Mouse (Mus musculus) telencephalon, adult 2 months (tissue): ENCODE measurements at regions not wholly inside any gene's neighbourhood (a gene's known extent, or its start where the extent isn't known, plus 50 kb on each side); places are given as distances from the start of the nearest gene placed in this dataset.
"Not testable (repeated sequence)": the region's sequence is repeated elsewhere in the genome, so short reads cannot be mapped to it uniquely, and the experiment has no call there.

ENCODE experiments used
- DNase-seq: peaks from one replicate; pipeline ENCODE4 v3.0.0-alpha.2; 2011; ENCODE audit warnings: low read depth, low spot score

DNA sequence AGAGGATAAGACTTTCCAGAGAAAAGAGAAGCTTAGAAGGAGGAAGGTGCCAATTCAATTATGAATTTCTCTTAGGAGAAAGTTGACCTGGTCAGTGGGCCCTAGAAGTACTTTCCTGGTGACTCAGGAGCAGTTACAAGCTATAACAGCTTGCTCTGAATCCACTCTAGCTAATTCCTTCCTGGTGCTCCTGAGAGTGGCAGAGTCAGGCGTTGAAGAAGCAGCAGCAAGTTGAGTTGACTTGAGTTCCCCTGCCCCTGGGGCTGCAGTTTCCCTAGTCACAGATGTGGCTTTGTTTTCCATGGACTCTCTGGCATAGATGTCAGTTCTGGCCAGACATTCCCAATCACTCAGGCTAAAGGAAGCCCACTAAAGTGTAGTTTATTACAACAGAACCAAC is 85.9 kb downstream of the Osr1 start:
- DNase-seq: no peak

DNA sequence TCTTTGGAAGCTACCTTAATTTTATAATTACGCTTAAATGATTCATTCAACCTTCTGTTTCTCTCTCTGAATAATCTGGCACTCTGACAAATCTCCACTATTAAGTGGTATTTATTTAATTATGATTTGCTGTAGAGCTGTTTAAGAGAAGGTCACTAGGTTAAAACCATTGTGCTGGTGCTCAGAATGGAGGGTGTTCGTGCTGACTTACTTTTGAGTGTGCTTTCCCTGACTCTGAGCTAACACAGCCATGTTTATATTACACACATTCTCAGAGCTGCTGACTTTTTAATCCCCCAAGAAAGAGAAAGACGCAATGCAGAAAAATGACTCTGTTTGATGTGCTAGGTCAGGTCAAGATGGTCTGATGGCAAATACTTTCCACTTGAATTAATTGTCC is 86.4 kb downstream of the Osr1 start:
- no peak for DNase-seq

DNA sequence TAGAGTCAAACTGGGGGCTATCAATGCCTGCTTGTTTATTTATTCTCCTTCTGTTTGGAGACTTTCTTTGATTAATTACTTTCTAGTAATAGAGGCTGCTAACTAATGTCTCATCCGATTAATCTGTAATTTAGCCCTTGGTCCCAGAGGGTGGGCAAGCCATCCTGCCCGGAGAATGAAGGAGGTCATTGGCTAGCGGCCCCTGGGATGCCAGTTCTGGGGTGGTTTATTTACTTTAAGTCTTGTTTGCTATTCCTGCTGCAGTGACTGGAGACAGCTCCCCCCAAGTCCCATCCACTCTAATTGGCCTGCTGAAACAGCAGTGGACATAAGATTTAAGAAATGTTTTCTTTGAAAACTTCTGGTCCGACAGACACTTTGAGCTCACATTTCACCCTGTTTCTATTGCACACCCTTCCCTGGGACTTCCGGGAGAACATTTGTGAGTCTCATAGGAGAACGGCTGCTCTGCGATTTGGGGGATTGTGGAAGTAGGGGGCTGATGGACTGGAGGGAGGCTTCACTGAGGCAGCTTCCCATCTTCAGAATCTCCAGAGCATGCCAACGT is 87.4 kb downstream of the Osr1 start:
- DNase-seq: no peak

DNA sequence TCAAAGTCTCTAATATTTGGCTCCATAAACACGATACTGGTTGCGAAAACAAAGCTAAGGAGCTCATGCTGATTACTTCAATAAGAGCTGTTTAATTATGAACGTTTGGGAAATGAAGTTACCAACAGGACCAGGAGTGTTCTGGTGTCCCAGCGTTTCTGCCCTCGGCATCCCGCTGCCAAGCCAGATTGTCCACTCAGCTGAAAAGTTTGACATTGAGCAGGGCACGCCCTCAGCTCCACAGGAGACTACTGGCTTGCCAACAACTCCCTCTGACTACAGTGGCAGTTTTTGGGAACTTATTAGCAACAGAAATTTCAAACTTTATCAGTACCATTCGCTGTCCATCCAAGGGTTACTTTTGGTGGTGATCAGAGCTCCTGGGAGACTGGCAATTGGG is 87.9 kb downstream of the Osr1 start:
- DNase-seq: no peak

DNA sequence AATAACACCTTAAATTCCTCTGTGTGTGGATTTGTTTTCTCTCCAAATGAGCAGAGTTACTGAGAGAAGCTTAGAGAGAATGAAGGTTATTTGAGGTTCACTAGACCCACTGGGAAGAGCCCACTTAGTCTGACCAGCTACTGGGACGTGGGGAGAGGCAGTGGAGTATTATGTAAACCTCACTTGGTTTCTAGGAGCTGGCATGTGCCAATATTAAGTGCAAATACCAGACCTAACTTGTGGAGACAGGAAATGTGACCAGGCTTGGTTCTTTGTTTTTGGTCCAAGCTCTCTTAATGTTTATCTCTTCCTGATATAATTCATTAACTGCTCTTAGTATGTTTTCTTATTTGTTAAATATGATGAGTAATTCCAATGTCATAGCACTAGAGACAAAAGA is 90.4 kb downstream of the Osr1 start:
- DNase-seq: no peak

DNA sequence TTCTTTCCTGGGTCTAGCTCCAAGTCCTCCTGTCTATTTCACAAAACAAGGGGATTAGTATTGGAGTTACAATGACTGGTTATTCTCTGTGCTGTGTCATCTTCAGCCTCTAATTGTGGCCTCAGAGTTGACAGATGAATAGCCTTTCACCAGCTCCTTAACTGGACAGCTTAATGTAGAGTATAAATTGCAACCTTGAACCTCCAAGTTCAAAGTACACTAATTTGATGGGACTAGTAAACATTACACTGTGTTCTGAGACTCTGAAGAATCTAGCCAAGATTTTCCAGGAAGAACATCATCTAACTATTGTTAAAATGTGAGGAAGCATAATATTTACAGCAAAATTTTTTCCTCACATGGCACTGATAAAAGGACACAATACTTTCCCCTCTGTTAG is 118.9 kb downstream of the Osr1 start:
- DNase-seq: no peak

DNA sequence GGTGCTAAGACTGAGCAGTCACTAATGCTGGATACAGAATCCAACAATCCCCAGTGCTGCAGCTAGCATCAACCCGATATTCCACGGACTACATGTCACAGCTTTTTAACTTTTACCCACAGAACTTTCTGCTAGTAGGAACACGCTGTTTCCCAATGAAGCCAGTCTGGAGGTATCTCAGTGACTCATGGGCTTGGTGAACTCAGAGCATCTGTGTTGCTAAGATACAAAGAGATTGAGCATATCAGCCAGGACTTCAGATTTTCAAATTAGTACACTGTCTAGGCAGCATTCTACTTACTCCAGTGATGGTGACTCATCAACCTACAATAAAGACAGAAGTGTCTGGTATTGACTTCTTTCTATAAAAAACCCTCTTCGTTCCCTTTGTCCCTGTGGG is 119.6 kb downstream of the Osr1 start:
- peak; percentile 62 for DNase-seq

DNA sequence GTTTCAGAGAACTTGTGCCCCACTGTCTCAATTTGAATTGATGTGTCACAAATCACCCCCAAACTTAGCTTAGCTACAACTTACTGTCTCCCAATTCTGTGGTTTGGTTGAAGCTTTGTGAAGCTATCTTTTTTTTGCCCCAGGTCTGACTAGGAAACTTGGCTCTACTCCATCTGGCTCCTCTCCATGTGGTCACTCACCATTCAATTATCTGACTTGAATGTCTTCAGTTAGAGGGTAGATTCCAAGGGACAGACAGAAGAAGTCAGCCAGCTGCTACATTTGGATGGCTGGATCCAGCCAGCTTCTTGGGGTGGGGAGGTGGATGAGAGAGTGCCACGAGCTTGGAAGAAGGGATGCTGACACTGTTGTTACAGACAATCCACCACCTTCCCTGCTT is 163.0 kb downstream of the Osr1 start:
- no peak for DNase-seq

DNA sequence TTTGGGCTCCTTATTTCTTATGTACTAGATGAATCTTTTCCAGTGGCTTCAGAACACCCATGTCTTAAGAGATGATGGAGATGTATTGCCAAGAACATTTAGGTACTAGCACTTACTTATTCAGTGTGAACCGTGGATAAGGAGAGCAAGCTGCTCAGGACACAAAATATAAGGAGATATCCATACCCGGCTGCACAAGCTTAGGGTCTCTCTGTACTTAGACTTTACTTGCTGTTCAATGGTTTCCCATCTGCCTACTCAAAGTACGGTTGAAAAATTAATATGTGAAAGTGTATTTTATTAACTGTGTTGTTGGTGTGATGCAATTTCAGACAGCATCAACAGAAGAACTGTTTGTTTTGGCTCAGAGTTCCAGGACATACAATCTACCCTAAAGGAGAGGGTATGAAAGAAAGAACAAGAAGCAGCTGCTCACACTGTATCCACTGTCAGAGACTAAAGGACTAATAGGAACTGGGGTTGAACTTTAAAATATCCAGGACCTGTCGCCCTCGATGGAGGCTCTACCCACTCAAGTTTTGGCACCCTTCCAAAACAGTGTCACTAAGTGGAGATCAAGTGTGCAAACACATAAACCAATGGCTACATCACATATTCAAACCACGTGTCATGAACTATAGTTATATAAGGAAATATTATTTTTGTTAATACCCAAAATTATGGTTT is 174.9 kb downstream of the Osr1 start:
- no peak for DNase-seq

DNA sequence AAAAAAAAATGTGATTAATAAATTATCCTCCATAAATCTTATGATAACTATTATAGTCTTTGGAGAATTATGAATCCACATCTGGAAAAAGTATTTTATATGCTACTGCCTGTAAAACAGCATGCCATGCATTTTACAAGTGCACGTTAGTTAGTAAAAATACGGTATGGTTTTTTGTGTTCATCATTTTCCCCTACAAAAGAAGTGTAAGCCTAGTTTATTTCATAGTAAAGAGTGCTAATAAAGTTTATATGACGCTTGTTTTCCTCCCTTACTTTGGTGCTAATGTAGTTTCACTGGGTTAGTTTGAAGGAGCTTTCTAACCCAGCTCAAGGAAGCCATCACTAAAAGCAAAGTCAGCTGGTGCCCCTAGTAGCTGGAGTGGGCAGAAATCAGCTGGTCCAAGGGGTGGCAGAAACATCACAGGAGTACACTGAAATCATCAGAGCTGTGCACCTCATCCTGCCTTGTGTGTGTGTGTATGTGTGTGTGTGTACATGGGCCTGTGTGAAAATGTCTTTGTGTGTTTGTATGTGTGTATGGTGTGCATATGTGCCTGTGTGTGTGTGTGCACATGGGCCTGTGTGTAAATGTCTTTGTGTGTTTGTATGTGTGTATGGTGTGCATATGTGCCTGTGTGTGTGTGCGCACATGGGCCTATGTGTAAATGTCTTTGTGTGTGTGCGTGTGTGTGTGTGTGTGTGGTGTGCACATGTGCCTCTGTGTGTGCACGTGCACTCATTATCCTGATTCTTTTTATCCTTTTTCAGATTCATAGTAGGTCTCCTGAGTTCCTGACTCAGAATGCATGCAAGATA is 181.6 kb downstream of the Osr1 start:
- DNase-seq: no peak

DNA sequence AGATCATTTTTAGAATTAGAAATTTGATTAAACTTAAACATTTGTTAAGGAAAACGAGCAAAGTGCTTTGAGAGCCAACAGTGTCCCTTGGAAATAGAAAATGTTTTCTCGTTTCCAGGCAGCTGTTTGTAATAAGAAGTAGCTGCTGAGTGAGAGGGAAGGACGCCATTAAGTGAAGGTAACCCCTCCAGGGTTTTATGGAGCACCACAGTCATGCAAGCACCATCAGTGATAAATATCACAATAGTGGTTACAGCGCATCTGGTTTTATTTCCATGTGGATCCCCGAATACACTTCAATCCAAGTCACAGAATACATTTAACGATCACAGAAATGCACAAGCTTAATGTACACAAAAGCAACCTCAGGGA is 182.1 kb downstream of the Osr1 start:
- no peak for DNase-seq

DNA sequence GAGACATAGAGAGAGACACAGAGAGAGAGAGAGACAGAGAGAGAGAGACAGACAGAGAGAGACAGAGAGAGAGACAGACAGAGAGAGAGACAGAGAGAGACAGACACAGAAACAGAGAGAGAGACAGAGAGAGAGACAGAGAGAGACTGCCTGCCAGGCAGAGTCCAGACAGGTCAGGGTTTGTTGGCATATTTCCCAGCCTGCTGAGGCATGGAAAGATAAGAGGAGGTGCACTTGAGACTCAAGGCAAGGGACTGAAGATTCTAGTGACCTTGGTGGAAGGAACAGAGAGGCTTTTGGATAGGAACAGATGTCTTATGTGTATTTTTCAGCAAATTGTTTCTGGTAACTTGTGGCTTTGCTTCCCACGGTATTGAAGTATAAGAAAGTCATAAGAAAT is 186.5 kb downstream of the Osr1 start:
- DNase-seq: no peak

DNA sequence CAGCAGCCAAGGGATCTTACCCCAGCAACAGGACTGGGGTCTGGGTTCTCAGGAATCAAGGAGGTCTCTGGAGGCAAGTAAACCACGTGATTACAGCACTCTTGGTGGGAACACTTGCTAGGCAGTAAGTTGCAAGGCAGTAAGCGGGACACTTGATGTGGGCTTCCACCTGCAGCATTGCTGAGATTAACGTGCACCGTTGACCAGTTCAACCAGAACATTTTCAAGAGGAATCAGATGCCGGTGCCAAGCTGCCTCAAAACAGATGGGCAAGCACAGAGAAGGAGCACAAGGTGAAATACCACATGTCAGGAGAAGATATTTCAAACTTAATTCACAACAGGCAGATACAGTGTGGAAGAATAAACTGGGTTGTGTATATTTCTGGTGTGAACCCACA is 190.9 kb downstream of the Osr1 start:
- DNase-seq: no peak

DNA sequence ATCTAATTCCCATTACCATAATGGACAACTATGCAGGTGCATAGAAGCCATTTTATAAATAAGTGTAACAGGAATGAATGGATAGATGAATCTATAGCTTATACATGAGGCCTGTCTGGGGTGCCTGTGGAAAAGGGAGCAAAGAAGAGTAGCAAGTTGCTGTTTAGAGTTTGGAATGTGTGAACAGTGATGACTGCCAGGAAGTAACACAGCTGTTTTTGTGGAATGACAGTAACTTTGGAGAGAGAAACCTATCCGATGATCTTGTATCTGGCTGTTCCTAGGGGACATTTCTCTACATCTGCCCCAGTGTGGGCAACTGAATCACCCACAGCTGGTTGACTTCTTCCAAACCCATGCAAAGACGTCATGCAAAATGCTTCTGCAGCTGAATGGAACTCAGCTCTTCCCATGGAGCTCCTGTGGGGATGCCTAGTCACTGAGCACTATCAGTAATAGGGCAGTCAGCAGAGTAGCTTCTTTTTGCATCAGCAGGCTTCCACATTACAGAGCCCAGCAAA is 192.4 kb downstream of the Osr1 start:
- DNase-seq: not testable (repeated sequence)

DNA sequence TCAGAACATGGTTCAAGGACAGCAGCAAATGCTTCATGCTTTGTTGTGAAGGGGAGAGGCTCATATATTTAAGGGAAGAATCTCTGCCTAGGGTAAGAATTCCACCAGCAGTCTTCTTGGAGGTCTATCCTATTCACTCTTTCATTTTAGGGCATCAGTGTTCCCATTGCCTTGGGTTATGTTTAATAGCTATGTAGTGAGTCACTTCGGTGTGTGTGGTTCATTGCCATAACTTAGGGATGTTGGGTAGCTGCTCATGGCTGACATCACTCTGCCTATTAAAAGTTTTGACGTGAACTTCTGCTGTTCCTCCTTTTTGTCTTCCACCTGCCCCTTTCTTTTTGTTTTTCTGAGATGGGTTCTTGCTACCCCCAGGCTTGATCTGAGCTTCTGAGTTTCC is 192.9 kb downstream of the Osr1 start:
- no peak for DNase-seq

DNA sequence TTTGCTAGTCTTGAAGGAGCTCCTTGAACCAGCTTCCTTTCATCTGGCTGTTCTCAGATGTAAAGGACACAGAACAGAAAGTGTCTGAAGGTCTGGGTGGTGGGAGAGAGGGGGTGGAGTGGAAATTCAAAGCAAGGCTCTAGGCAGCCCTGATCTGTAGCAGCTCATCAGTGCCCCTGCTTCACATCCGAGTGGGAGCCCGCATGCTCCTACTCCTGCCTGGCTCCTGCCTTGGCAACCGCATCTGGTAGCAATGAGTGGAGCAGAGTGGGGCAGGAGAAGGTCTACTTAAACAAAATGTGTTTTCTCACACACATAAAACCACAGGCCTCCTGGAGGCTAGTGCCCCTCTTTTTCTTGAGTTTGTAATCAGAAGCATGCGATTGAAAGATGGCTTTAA is 201.0 kb downstream of the Osr1 start:
- DNase-seq: no peak

DNA sequence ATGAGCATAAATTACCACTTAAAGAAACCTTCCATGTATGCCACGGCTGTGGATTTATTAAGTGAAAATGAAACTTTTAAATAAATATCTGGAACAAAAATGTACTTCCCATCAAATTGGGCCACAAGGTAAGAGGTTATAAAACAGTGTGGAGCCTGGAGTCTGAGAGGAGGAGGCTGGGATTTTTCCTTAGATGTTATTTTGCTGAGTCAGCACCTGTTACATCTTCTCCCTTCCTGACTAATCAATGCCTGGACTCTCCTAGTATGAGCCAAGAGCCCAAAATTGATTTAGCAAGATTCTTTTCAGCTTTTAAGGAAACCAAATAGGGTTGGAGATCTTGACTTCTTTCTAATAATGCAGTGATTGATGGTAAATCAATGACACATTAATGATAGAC is 203.0 kb downstream of the Osr1 start:
- DNase-seq: no peak

DNA sequence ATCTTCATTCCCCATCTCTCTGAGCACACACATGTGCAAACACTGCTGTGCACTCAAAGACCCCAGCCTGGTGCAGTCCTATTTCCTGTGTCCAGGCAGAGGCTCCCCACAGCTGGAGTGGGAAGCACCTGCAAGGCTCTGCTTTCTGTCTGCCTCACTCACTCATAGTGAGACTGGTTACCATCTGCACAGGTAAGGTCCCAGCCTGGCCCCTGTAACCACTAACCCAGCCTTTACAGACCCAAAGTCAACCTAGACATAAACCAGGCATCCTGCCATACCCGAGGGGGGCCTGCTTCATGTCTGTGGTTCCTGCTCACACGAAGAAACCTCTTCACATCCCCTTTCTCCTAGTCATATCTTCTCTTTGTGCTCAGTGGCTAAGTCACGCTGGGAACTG is 232.4 kb downstream of the Osr1 start:
- DNase-seq: no peak

DNA sequence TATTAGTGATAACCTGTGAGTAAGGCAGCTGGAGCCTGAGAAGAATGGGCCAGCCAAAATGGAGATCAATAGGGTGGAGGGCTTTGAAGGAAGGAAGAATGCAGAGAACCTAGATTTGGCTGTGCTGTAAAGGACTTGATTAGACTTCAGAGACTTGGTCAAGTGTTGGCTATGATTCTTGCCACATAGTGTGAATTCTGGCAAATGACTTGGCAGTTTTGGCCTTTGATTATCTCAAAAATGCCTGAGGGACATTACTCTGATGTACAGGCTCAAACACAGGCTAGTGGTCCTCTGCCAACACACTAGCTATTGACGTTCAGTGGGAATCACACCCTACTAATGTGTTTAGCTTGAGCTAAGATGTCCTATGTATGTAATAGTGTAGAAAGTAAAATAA is 237.5 kb downstream of the Osr1 start:
- DNase-seq: no peak

DNA sequence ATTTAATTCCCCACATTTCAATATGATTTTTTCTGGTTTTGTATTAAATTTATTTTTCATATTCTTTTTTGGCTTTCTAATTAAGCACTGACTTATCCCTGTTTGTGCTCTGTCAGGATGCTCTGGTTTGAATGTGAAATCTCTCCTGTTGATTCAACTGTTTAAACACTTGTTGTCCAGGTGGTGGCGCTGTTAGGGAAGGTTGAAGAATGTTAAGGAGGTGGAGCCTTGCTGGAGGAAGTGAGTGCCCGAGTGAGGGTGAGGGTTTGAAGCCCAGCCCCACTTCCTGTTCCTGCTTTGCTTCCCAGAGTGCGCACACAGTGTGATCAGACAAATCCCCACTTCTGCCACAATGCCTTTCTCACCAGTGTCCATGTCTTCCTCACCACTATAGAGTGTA is 263.4 kb downstream of the Osr1 start:
- no peak for DNase-seq

DNA sequence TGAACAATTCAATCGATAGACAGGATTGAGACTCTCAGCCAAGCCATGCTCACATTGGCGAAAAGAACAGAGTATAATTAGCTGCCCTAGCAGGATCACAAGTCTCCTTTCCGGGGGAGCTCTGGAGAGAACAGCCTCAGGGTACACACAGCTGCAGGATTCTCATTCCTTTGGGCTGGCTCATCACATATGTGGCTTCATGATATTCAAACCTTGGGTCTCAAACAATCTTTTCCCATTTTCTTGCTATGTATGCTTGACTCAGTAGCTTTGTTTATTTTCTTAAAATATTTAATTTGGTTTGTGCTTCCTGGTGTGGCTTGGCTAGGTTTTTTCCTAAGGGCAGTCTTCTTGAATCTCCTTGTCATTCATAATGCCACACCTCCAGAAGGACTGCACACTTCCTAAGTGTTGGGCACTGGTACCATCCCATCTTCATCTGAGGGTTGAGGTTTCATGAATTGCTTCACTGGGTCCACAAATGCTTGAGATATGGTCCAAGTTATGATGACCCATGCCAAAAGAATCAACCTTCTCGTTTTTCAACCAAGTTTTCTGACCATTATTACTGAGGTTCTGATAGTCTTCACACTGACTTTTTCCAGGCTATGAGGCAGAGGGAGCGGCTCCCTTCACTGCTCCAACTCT is 269.4 kb downstream of the Osr1 start:
- no peak for DNase-seq

DNA sequence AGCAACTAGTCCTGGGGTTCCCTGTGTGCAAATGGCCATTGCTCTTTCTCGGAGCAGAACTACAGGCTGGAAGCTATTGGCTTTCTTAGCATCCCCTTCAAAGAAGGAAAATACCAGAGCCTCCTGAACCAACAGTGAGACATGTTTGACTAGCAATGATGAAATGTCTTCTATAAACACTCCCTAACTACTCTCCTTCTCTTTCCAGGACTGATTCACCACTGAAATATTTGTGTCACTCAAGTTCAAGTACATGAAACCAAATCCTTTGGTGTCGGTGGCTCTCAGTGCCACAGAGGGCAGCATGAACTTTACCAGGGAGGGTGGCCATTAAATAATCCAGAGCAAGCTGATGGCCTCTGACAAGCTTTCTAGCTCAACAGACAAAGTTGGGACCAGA is 270.0 kb downstream of the Osr1 start:
- DNase-seq: no peak
